In genomic region chr11:43426414-43426884, GRCm38 (mm10) we compare ENCODE assay signal across 1 mouse cellular context.
TF ChIP-seq lines count a peak whose summit lies in the region.

No protein-coding gene starts in this region.

TF ChIP-seq in MEL, 35 proteins besides CTCF, POLR2A, EP300 and RAD21 (continued from another document):
- TF ChIP-seq NELFE (IDR thresholded peaks at IDR 0.05; ENCODE audit: low read depth, low read length): no peak; the same call in 1 of the 2 replicates
- TF ChIP-seq ELF1 (IDR thresholded peaks at IDR 0.05; ENCODE audit: low read depth, low read length): no peak
- TF ChIP-seq RCOR1 (IDR thresholded peaks at IDR 0.05; ENCODE audit: low read depth, low read length): no peak
- no peak for TF ChIP-seq GABPA (IDR thresholded peaks at IDR 0.05; ENCODE audit: low read depth, low read length)
- TF ChIP-seq TBP (IDR thresholded peaks at IDR 0.05; ENCODE audit: low read depth, low read length): 0 out of 2 replicates have a peak, but pooled peaks have one; percentile 7
